Comparison of ENCODE assay signal across 29 mouse cellular contexts in the genomic region with DNA sequence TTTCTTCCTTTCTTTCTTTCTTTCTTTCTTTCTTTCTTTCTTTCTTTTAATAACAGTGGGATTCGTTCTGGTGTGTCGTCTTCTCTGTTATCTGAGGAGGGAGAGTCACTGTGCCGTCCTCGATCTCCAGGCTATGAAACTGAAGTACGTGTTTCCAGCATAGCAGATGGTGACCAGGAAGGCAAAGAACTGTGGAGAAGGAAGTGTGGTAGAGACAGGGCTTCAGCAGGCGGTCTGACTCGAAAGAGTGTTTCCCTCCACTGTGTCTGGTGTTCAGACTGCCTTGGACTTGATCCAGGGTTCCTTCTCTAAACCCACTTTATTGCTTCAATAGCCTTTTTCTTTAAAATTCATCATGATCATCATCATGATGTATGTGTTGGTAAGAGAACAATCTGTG. TPM values are rescaled to one million over a fixed set of nuclear protein-coding genes. Genes with fewer than 3 reads are reported as not detected.
DNase-seq lines count a peak whose midpoint lies in the region; ATAC-seq and TF ChIP-seq lines count a peak whose summit lies in the region.
"Had no signal": no experiment of that assay in that cellular context is flagged by ENCODE, and none has a peak within 500 bp of the region (broad histone marks: within the 10 kb centered on the region; RNA-seq: fewer than 3 reads in every experiment).

No protein-coding gene starts in this region.

- H3K27me3 ChIP-seq in kidney, adult 2 months (replicated peaks; ENCODE audit: control insufficient read depth, insufficient read depth, low read length): no peaks in the 10 kb centered on the region
- H3K27me3 ChIP-seq: embryonic facial prominence, embryonic 12.5 days; embryonic facial prominence, embryonic 15.5 days; forebrain, embryonic 13.5 days; heart, embryonic 12.5 days; heart, embryonic 15.5 days had no signal

- H3K27ac ChIP-seq in kidney, adult 2 months (ENCODE audit: insufficient read depth, low read depth, low read length): no peak overlapping the region
- H3K27ac ChIP-seq: embryonic facial prominence, embryonic 12.5 days; embryonic facial prominence, embryonic 15.5 days; forebrain, embryonic 13.5 days; heart, embryonic 15.5 days; hindbrain, embryonic 14.5 days; hindbrain, postnatal 0 days had no signal

- no peak overlapping the region for H3K4me3 ChIP-seq in kidney, adult 2 months (ENCODE audit: insufficient read depth, low read depth, low read length)
- H3K4me3 ChIP-seq: embryonic facial prominence, embryonic 12.5 days; embryonic facial prominence, embryonic 15.5 days; erythroblast, embryonic 14.5 days; forebrain, embryonic 13.5 days; heart, embryonic 12.5 days; heart, embryonic 15.5 days had no signal

- 63% methylated on average over 7 of the region's 7 CpGs for WGBS in kidney, adult 2 months

- TF ChIP-seq CTCF in kidney, adult 2 months (conservative IDR thresholded peaks at IDR 0.05; ENCODE audit: insufficient read depth, insufficient read length, low read depth, low read length): no peak

- ATAC-seq in common myeloid progenitor, adult 5-6 weeks (replicated peaks; ENCODE audit: low read depth, poor library complexity, severe bottlenecking): peak; percentile 28
- ATAC-seq in megakaryocyte progenitor cell, adult 5-6 weeks (replicated peaks; ENCODE audit: poor library complexity): peak; percentile 20; the same call in 1 of the 2 replicates
- ATAC-seq: activated CD4-positive, CD25-positive, alpha-beta regulatory T cell, adult 4 months; CD4-positive, CD25-positive, alpha-beta regulatory T cell, adult 4 months; forebrain, embryonic 13.5 days; forebrain, embryonic 16.5 days; hindbrain, postnatal 0 days; inflammation-experienced regulatory T-cells, adult 6 months; intestine, embryonic 16.5 days had no signal

- TF ChIP-seq POLR2A in kidney, adult 2 months (IDR thresholded peaks at IDR 0.05; ENCODE audit: low read depth, low read length): no peak

- peak; percentile 42 to 59 for DNase-seq in right cerebral cortex, postnatal 10 days (ENCODE audit: low spot score in 2 of 2)
- DNase-seq in right cerebral cortex, adult 2 months (ENCODE audit: low spot score in 2 of 2): no peak
- DNase-seq in kidney, adult 2 months: no peak
- no peak for DNase-seq in gastrocnemius, postnatal 10 days
- DNase-seq: adrenal gland, adult 8-10 months; adrenal gland, postnatal 25 days; cerebellum, adult 18-20 months; cerebellum, adult 9-10 months; cerebellum, postnatal 14 days; gastrocnemius, postnatal 14 days; heart, adult 18-20 months; heart, postnatal 10 days; heart, postnatal 36 days had no signal

- no peaks in the 10 kb centered on the region for H3K36me3 ChIP-seq in kidney, adult 2 months (ENCODE audit: control insufficient read depth, insufficient read depth, low read length)
- H3K36me3 ChIP-seq: embryonic facial prominence, embryonic 12.5 days; embryonic facial prominence, embryonic 15.5 days; heart, embryonic 12.5 days; heart, embryonic 15.5 days had no signal

- no peaks in the 10 kb centered on the region for H3K4me1 ChIP-seq in kidney, adult 2 months (ENCODE audit: control insufficient read depth, insufficient read depth, low read length)
- H3K4me1 ChIP-seq: forebrain, embryonic 13.5 days had no signal

RNA-seq across cellular contexts. Expression of a gene that starts 7.9 kb away (rescaled TPM):
- 433 and 511 TPM in 2 replicates for total RNA-seq in common myeloid progenitor, adult 5-6 weeks (2017)
- total RNA-seq in megakaryocyte progenitor cell, adult 5-6 weeks (2015): 499 and 542 TPM in 2 replicates
- total RNA-seq in megakaryocyte progenitor cell, adult 5-6 weeks (2017): 712 and 803 TPM in 2 replicates
- polyA plus RNA-seq in kidney, adult 2 months (2012; rRNA removed): 58.2 and 61.0 TPM in 2 replicates
- 10 to 100 TPM; 14.1 to 16.7 TPM for total RNA-seq in gastrocnemius, postnatal 10 days (2021)

RNA-seq across cellular contexts. Expression of a gene that starts 54.4 kb away (rescaled TPM):
- 3.1 TPM in 1 of 2 replicates, not detected in the other for total RNA-seq in common myeloid progenitor, adult 5-6 weeks (2017)
- 1.0 and 2.8 TPM in 2 replicates for total RNA-seq in megakaryocyte progenitor cell, adult 5-6 weeks (2015)
- 0.79 and 2.0 TPM in 2 replicates for total RNA-seq in megakaryocyte progenitor cell, adult 5-6 weeks (2017)
- 30.5 and 38.1 TPM in 2 replicates for polyA plus RNA-seq in kidney, adult 2 months (2012; rRNA removed)
- 1 to 10 TPM; 3.1 to 4.3 TPM for total RNA-seq in gastrocnemius, postnatal 10 days (2021)
- polyA plus RNA-seq: activated CD4-positive, CD25-positive, alpha-beta regulatory T cell, adult 4 months; C2C12; CD4-positive, CD25-positive, alpha-beta regulatory T cell, adult 4 months; inflammation-experienced regulatory T-cells, adult 6 months had no signal

RNA-seq across cellular contexts. Expression of a gene that starts 58.6 kb away (rescaled TPM):
- 44.6 and 48.3 TPM in 2 replicates for total RNA-seq in common myeloid progenitor, adult 5-6 weeks (2017)
- 29.1 and 31.1 TPM in 2 replicates for total RNA-seq in megakaryocyte progenitor cell, adult 5-6 weeks (2015)
- total RNA-seq in megakaryocyte progenitor cell, adult 5-6 weeks (2017): 43.1 and 46.2 TPM in 2 replicates
- 68.7 and 70.5 TPM in 2 replicates for polyA plus RNA-seq in kidney, adult 2 months (2012; rRNA removed)
- total RNA-seq in gastrocnemius, postnatal 10 days (2021): 10 to 100 TPM; 15.9 to 18.8 TPM

Comparison
In these comparisons a context has a peak if more than half of its experiments do, and no peak if none do; other contexts are left out.
1. DNase-seq: peak in right cerebral cortex, postnatal 10 days (2 of 2); none in right cerebral cortex, adult 2 months (0 of 2), kidney, adult 2 months (single experiment) and gastrocnemius, postnatal 10 days (single experiment).
2. RNA of a gene that starts 7.9 kb away (total RNA-seq): 499 to 803 TPM in megakaryocyte progenitor cell, adult 5-6 weeks and 433 to 511 TPM in common myeloid progenitor, adult 5-6 weeks; 14.1 to 16.7 TPM in gastrocnemius, postnatal 10 days; every median in the first group is over 10 times any median in the second.